Mouse (Mus musculus): ENCODE results near the gene Slc1a7. TPM values are rescaled to one million over a fixed set of nuclear protein-coding genes. Genes with fewer than 3 reads are reported as not detected.

Slc1a7 gene
- polyA plus RNA-seq, 2 experiments from 2014 or later, result not detected

DNA sequence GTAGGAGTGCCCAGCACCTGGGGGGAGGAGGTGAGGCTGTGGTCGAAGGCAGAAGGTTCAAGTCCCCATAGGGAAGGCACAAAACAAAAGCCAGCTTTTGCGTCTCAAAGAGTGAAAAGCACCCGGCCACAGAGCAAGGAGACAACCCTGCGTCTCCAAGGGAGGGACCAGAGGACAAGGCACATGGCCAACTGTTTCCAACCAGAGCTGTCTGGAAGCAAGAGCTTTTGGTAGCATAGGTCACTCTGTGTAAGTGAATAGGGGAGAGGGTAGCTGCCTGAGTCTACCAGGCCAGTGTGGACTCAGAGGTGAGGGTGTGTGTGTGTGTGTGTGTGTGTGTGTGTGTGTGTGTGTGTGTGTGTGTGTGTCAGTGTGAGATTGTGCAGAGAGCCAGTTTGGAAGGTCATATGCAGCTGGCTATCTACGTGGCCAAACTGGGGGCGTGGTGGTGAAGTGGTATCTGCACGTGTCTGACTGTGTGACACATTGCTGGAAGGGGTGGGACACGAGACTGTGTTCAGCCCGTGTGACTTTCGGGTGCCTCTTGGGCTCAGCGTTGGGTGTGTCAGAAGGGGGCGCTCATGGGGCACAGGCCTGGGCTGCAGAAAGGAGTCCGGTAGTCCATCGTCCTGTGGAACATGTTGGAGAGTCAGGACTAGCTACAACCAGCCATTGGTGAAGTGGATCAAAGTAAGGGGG, 47.1 kb downstream of the Slc1a7 start:
- ATAC-seq, result no peak

DNA sequence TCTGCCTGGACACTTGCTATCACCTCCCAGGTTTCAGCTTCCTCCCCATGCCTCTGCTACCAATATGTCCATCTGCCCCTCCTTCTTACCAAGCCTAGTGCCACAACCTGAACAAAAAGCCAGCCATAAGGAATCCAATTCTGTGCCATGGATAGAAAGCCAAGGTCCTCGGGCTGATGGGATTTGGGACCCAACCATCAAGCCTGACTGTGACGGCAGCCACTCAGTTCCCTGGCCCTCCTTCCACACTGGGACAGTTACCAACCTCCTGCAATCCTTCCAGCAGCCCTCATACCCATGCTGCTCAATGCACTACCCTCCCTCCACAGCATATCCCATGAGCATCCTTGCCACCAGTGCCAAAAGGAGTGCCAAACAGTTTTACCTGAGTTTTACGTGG, 48.2 kb downstream of the Slc1a7 start:
- ATAC-seq, result no peak

DNA sequence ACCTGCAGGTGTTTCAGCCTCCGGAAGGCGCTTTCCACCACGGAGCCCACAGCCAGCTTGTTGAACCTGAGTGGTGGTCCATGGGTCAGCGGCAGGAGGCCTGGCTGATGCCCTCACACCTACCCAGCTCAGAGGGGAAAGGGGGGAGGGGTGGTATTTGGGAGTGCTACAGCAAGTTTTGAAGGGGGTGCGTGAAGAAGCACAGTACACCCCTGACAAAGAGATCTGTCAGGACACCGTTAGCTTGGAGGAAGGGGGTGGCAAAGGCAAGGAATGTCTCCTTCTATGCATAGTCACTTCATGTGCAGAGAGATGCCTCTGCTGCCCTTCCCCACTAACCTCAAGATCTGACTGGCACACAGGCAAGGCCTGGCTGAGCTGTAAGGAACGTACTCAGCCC, 49.7 kb downstream of the Slc1a7 start:
- no peak for ATAC-seq

DNA sequence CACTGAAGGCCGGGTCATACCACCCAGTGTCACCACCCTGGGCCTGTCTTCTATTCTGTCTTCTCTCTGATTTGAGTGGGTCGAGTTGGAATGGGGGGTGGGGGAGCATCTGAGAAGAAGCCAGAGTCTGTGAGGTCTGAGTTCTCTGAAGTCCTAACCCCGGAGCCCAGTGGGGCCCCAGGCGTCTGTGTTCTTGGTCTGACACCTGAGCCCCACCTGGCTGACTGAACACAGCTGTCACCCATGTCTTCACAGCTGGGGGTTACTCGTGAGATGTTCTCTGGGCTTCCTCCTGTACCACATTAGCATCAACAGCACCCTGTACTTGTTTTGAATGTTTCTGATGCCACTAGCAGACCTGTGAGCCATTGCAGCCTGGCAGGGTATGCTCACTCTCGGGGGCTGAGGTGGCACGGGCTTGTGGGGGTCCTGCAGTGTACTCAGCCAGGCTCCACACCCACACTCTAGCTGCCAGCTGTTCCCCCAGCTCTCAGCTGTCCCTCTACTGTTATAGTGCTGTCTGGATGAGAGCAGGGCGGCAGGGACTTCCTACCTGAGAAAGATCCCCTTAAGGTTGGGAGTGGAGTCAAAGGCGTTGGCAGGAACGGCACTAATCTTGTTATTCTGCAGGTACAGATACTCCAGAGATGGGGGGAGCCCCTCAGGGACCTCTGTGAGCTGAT, 50.2 kb downstream of the Slc1a7 start:
- ATAC-seq, result no peak

DNA sequence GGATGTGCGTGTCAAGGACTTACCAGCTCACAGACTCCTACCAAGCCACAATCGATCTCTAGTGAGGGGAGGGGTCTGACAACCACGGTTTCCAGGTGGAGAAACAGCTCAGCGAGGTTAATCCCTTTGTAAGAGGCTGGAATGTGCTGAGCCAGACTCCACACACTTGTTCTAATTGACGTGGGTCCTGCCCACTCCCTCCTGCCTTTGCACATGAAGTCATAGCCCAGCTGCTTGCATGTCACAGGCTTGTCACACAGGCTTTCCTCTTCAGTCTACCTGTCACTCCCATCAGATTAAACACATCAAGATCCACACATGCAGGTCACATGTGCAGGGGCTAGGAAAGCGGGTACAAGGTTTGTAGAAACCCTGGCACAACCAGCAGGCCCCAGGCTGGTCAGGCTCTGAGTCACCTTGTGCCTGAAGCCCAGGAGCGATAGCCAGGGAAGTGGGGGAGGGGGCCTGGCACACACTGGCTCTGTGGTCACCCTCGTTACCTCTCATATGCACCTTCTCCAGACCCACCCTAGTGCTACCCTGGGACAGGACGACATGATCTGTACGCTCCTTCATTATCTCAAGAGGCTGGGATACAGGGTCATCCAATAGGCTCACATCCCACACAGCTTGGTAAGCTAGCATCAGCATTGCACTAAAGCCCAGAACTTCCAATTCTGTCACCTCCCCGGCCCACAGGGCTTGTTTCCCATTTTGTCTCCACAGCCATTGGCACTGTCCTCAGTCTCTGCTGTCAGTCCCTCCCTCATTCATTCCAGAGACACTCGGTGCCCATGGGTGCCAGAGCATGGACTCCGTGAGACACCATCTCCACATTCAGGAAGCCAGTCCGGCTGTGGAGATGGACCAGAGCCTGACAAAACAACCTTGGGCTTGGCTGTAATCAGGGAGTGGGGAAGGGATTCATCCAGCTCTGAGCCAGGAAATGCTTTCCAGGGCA, 51.1 kb downstream of the Slc1a7 start:
- ATAC-seq, result no peak

DNA sequence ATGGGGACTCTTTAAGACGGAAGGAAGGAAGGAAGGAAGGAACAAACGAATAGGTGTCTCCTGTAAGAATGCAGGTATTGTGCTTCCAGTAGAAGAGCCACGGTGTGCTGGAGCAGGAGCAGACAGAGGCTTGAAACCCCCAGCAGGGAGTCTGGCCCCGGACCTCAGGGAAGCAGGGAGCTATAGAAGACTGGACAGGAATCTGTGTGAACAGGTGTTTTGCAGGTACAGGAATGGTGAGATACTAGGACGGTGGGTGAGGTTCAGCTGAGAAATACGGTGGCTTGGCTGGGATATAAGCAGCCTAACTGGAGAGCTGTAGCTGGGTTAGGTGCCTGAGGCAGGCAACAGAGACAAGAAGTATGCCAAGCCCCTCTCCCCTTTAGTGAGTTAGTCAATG, 52.0 kb downstream of the Slc1a7 start:
- ATAC-seq, result no peak

DNA sequence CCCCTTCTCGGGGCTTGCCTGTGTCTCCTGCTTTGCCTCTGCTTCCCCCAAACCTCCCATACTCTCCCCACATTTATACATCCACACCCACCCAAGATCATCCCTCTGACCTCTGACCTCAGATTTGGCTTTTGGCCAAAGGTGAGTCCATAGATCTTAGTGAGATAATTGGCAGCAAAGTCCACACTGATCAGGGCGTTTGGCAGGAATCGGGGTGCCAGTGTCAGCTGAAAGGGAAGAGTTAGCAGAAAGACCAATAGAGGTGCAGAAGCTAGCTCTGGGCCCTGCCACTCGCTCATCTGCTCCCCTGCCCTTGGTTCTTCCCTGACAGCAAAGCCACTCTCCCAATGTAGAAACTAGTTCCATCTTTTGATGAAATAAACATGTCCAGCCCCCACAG, 55.1 kb downstream of the Slc1a7 start:
- ATAC-seq, result no peak

DNA sequence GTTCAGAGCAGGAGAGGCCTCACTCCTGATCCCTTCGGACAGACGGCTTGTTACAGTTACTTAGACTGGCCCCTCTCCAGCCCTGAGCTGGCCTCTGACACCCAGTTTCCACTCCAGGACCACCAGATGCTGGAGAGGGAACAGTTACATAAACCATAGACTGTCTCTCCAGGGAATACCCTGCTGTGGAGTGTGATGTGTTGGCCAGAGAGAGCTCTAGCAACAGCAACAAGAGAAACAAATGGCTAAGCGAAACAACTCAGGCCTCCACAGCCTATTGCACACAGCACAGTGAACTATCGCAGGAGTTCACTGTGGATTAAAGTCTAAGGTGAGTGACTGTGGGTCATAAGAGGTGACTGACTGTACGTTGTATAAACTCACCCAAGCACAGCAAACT, 56.5 kb downstream of the Slc1a7 start:
- ATAC-seq, result no peak

DNA sequence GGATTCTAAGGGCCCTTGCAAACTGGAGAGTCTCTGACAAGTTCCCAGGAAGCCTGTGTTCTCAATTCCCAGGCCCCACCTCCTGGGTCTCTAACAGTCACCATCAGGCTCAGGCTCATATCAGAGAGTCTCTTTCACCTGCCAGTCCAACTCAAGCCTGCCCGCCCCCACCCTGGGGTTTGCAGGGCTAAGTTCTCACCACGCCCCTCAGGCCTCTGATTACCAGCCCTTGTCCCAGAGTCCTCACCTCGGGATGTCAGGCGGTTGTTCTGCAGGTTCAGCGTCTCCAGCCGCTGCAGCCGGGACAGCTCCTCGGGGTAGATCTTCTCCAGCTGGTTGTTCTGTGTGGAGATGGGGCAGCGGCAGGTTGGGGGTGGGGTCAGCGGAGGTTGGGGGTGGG, 57.1 kb downstream of the Slc1a7 start:
- no peak for ATAC-seq

DNA sequence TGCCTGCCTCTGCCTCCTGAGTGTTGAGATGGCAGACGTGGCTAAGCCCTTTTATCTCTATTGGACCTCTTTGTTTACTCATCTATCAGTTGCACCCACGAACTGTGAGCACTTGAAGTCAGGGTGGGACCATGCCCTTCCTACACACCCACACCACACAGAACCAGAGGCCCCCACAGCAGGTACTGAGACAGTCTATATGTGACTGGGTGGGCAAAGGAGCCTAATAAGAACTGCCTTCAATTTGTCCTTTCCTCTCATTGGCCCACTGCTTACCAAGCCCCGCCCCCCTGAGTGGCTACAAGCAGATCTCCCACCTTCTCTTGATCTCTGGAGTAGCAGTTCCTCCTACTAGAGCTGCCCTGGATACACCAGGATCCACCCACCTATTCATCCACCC, 58.1 kb downstream of the Slc1a7 start:
- no peak for ATAC-seq

DNA sequence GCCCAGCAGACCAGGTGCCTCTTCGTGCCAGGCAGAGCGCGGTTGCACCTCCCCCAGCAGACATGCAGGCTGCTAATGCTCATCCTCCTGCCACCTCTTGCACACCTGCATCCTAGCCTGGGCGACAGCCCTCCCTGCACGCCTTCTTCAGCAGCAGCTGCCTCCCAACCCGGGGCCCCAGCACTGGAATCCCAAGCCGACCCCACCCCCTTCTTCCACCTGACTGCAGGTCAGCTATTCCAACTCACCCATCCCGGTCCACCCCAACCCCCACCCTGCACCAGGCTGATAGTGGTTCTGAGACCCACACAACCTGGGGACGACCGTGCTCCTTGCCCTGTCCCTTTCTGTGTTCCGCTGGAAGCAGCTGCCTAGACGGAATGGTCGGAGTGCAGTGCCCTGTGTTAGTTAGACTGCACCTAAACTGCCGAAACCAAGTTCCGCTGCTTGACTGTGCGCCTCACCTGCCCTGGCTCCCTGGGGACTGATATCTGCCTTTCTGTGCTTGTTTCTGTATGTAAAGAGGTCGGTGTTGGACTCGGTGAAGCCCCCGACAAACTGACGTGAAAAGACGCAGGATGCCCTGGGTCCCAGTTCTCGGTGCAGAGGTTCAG, 62.9 kb downstream of the Slc1a7 start:
- ATAC-seq, result no peak

DNA sequence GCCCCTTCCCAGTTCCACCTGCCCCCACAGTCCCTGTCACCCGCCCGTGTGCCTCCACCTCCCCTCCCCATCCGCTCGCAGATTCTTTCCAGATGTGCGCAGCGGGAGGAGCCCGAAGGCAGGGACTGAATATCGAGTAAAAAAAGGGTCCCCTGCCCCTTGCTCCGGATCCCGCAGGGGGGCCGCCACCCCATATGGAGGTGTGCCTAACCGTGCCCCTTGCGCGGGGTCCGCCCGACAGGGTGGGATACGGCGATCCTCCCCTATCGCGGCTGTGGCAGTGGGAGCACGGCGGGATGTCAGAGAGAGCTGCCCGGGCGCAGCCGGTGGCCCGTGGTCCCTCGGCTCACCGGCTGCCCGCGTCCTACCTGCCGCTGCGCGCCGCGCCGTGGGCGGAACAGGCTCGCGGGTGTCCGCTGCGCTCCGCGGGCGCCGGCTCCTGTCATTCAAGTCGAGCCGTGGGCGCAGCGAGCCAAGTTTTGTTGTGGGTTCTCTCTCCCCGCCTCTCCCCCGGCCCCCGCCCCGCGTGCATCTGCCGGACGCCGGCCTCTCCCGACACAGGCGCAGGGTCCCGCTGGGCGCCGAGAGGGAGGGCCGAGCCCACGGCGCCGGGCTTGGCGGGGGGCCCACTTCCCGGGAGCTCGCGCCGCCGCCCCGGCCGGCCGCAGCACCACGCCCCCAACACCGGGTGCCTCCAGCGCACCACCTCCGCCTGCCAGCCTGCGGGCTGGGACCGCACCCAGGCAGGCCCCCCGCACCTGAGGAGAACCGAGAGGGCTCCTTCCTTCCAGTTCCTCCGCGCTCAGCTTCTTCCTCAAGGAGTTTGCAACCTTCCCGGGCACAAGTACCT, 63.6 kb downstream of the Slc1a7 start:
- ATAC-seq, result no peak

DNA sequence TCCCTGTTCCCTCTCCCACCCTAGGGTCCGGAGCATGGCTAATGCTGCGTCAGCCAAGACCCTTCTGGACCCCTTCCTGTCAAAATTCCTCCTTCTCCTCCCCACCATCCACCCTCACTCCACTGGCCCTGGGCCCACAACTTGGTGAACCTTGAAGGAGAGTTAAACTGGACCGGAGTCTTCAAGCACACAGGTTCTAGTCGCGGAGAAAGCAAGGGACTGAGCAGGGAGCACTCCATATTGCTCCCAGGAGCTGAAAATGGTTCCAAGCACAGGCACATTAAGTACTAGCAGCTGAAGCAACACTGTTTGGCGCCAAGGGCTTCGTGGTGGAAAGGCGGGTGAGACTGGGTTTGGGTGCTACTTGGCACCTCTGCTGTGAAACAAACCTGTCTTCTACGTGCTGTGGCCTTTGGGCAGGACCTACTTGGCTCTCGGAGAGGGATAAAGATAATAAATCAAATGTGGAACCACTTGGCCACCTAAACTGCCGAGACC, 64.3 kb downstream of the Slc1a7 start:
- ATAC-seq, result no peak

DNA sequence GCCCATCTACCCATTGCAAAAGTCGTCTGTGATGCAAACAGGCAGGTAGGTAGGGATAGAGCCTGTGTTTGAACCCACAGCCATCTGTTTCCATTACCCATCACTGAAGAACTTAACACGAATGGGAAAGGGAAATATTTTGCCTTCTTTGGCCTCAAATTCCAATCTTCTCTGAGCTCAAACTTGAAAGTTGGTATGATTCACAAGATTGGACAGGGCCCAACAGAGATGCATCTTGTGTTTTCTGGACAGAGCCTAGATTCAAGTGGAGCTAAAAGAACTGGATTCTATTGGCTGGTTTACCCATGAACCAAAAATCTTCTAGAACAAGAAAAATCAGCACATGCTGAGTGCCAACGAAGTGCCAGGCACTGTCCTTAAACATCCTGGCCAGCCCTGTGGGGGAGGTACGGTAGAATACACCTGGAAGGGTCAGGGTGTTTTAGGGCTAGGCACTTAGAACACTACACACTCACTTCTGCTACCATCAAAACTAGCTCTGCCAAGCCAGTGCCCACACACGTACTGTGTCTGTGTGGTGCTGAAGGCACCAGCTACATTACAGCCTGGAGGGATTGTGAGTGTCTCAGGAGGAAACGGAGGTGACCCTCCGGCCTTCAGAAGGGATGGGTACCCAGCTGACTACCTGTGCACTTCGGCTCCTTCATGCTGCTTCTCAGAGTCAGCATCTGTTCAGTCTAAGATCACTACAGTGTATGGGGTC, 65.1 kb downstream of the Slc1a7 start:
- ATAC-seq, result no peak

DNA sequence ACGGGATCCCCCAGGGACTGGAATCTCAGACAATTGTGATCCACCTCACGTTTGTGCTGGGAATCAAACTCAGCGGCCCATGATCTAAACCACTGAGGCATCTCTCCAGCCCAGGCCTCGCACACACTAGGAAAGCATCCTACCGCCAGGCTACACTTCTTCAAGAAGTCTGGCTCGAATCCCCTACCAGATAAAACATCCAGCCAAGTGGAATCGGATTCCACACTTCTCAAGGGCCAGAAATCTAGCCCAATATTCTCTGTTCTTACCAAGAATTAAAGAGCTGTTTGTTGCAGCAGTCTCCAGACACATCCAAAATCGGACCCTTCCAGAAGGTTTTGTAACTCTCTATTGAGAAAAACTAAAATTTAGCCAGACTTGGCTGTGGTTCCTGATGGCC, 68.9 kb downstream of the Slc1a7 start:
- ATAC-seq, result no peak

DNA sequence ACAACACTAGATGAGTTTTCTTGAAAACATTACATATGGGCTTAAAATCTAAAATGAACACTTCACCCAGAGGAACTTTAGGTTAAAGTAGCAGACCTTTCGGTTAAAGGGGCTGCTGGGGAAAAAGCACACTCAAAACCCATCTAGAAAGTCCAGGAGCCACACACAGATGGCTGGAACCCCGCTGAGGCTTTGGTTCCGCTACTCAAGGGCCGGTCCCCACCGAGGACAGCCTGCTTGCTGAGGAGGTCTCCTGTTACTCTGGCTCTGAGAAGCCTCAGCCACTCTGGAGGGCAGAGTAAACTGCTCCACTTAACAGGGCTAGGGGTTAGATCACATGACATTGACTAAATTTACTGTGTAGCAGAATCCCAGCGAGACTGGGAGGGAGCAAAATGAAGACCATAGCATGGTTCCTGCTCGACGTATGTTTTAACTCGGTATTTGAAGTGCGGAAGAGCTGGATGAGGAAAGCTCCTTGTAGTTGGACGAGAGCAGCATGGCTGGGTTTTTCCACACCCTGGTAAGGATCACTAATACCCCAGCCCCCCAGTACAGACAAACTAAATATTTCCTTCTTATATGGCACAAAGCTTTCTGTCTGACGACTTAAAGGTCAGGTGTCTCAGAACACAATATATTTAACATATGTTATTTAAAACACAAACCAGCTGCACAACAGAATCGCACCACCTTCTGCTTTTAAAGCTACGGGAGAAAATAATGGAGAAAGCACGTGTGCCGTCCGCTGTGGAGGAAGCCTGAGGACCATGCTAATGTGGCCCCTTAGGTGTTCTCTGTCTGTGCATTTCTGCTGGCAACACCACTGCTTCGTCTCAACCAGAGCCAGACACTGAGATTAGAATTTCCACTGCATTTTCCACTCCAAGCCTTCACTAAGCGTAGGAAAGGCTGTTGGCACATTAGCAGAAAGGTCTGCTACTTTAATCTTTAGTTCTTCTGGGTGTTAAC, 77.3 kb downstream of the Slc1a7 start:
- ATAC-seq, result no peak

DNA sequence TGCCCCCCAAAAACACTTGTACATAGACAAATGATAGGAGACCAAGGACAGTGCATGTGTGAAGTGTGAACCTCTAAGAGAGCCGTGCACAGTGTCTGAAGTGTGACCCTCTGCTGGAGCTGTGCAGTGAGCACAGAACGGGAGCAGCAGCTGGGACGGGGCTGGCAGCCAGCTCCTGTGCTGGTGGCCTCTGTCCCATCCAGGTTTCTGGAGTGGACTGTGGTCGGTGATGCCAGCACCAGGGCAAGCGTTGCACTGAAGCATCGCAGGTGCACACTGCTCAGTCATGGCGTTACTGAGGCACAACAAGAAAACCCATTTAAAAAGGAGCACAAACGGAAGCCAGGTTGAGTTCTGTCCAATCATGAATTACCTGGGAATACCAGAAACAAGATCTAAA, 78.0 kb downstream of the Slc1a7 start:
- no peak for ATAC-seq

DNA sequence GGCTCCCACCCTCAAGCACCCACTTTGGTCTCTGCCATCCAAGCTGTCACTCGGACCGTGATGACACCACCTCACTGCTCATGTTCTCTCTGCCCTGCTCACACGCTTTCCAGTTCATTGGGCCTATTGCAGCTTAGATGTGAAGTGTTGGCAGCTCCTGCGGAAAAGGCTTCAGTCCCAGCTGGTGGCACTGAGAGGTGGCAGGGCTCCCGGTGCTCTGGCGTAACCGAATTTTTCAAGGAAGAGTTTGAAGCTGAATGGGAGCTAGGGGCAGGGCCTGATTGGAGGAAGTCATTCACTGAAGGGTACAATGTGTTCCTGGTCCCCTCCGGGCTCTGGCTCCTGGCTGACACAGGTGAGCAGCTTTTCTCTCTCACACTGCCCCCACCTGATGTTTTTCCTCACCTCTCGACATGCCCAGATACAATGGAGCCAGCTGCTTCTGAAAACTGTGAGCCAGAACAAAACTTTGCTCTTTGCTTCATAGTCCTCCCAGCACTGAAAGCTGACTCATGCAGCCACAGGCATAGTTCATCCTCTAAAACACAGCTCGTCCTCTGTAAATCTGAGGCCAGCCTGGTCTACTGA, 83.6 kb downstream of the Slc1a7 start:
- ATAC-seq, result no peak

DNA sequence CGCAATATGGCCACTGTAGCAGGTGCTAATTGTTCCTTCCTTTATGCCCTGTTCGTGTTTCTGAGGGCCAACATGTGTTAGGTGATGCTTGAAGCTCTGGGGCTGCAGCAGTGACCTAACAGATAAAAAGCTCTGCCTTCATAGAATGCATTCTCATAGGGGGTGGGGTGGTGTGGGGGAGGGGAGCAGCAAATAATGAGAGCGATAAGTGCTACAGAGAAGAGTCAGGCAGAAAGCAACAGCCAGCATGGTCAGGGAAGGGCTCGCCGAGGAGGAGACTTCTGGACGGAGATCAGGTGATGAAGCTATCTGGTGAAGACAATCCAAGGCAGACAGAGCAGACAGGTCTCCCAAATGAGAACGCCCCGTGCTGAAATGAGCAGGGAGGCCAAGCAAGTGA, 84.5 kb downstream of the Slc1a7 start:
- ATAC-seq, result no peak

DNA sequence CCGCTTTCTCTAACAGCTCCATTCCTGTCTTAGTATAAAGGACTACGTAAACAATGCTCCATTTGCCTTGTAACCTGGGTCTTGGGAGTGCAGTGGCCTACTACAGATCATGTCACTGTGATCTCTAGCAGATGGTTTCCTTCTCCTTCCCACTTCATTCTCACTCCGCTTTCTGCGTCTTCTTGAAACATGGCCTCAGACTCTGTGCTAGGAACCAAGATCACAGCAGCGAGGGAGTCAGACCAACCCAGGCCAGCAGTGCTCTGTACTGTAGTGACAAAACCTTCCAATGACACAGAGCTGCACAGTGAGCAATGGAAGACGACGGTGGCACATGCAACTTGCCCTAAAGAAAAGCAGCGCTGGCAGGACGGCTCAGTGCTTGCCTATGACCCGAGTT, 87.7 kb downstream of the Slc1a7 start:
- no peak for ATAC-seq
